Mouse (Mus musculus) heart, postnatal 10 days (tissue): ENCODE data around the gene Enho. TPM values are rescaled to one million over a fixed set of nuclear protein-coding genes. Genes with fewer than 3 reads are reported as not detected.
"Not testable (repeated sequence)": the region's sequence is repeated elsewhere in the genome, so short reads cannot be mapped to it uniquely, and the experiment has no call there.

Experiments used
- DNase-seq, 2 experiments: peaks; one replicate each; pipeline ENCODE4 v3.0.0; 2021
- intact Hi-C: fragments of 180-260 bp; cut with DNase I; formaldehyde crosslinking; loops from one replicate; pipeline ENCODE4 v1.15.1; 2025
- total RNA-seq, 2 experiments: library from RNA; stranded (reverse); gene quantifications; 2 replicates each; pipeline ENCODE4 v1.2.3; 2021

Enho gene
- 1 to 10 TPM; 4.2 to 4.4 TPM for total RNA-seq

GRCm38 (mm10) chr4:41639913-41640507 lies at the start of gene Enho:
Gene Enho, minus strand, starts transcription at chr4:41640324.
- intact Hi-C loops, result no loop called here

GRCm38 (mm10) chr4:41688562-41688961 lies 48.4 kb upstream of the Enho start:
- intact Hi-C loops, result not testable (repeated sequence)

More at GRCm38 (mm10) chr4:41639913-41640507, at the start of gene Enho:
- DNase-seq, result peak; percentile 96 to 97

GRCm38 (mm10) chr4:41685882-41686492 lies 45.9 kb upstream of the Enho start:
- DNase-seq, intact Hi-C loops: not testable (repeated sequence)

More at GRCm38 (mm10) chr4:41688562-41688961, 48.4 kb upstream of the Enho start:
- not testable (repeated sequence) for DNase-seq

GRCm38 (mm10) chr4:41684931-41685453 lies 44.9 kb upstream of the Enho start:
- DNase-seq, intact Hi-C loops: not testable (repeated sequence)

- intact Hi-C loops, DNase-seq: not testable (repeated sequence)
Observed at GRCm38 (mm10) chr4:41684131-41684930, 44.2 kb upstream of the Enho start.

- DNase-seq, intact Hi-C loops: not testable (repeated sequence)
Observed at GRCm38 (mm10) chr4:41683303-41683702, 43.2 kb upstream of the Enho start.

GRCm38 (mm10) chr4:41682789-41683188 lies 42.7 kb upstream of the Enho start:
- DNase-seq, result no peak
- intact Hi-C loops, result no loop called here

GRCm38 (mm10) chr4:41681947-41682346 lies 41.8 kb upstream of the Enho start:
- DNase-seq, result no peak

GRCm38 (mm10) chr4:41681176-41681575 lies 41.1 kb upstream of the Enho start:
- intact Hi-C loops, result no loop called here
- DNase-seq, result no peak

More at GRCm38 (mm10) chr4:41681947-41682346, 41.8 kb upstream of the Enho start:
- intact Hi-C loops, result no loop called here

GRCm38 (mm10) chr4:41679291-41679690 lies 39.2 kb upstream of the Enho start:
- intact Hi-C loops, result no loop called here
- no peak for DNase-seq

GRCm38 (mm10) chr4:41678863-41679262 lies 38.7 kb upstream of the Enho start:
- DNase-seq, result no peak

GRCm38 (mm10) chr4:41677006-41677629 lies 37.0 kb upstream of the Enho start:
- DNase-seq, result peak; percentile 46 to 60
- intact Hi-C loops, result no loop called here

More at GRCm38 (mm10) chr4:41678863-41679262, 38.7 kb upstream of the Enho start:
- intact Hi-C loops, result no loop called here

- no peak for DNase-seq
- intact Hi-C loops, result no loop called here
Observed at GRCm38 (mm10) chr4:41676248-41677005, 36.3 kb upstream of the Enho start.

- intact Hi-C loops, result no loop called here
- DNase-seq, result no peak
Observed at GRCm38 (mm10) chr4:41673186-41673585, 33.1 kb upstream of the Enho start.

GRCm38 (mm10) chr4:41672522-41672963 lies 32.4 kb upstream of the Enho start:
- no peak for DNase-seq
- intact Hi-C loops, result no loop called here

- DNase-seq, result no peak
- intact Hi-C loops, result no loop called here
Observed at GRCm38 (mm10) chr4:41671963-41672480, 31.9 kb upstream of the Enho start.

- no peak for DNase-seq
- intact Hi-C loops, result no loop called here
Observed at GRCm38 (mm10) chr4:41671500-41671899, 31.4 kb upstream of the Enho start.

GRCm38 (mm10) chr4:41670836-41671235 lies 30.7 kb upstream of the Enho start:
- intact Hi-C loops, result no loop called here
- DNase-seq, result no peak

GRCm38 (mm10) chr4:41666646-41667045 lies 26.5 kb upstream of the Enho start:
- DNase-seq, result no peak
- intact Hi-C loops, result no loop called here
